Mouse (Mus musculus): ENCODE measurements at regions not wholly inside any gene's neighbourhood (a gene's known extent, or its start where the extent isn't known, plus 50 kb on each side); places are given as distances from the start of the nearest gene placed in this dataset.

DNA sequence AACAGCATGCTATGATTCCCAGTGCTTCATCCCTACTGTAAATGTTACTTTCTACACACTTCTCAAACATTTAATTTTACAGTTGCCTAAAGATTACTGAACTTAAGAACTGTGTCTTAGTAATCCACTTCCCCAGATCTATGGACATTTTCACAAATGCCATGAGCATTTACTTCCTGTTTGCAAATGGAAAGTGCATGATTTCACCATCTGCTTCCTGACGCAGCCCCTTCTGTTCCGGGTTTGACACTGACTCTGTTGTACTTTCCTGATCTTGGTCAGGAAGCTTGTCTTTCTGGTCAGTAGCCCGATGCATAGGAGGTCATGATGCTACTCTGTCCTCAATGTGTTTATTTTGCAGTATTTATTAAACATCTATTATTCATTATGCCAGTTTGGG, 493.5 kb downstream of the Htr1b start:
- TF ChIP-seq CTCF (IDR thresholded peaks at IDR 0.05; ENCODE audit: low read depth, low read length) (no peak), POLR2A (IDR thresholded peaks at IDR 0.05; ENCODE audit: extremely low read depth, insufficient read depth, low read length) (no peak)

Data from liver, adult 2 months (tissue).